Comparison of ENCODE assay signal across 23 mouse cellular contexts in genomic region chr6:55251596-55251995, GRCm38 (mm10). TPM values are rescaled to one million over a fixed set of nuclear protein-coding genes. Genes with fewer than 3 reads are reported as not detected.
A peak's percentile ranks its signal among the peaks of the same experiment; 100 is the strongest.
DNase-seq lines count a peak whose midpoint lies in the region; ATAC-seq and TF ChIP-seq lines count a peak whose summit lies in the region.
"Had no signal": no experiment of that assay in that cellular context is flagged by ENCODE, and none has a peak within 500 bp of the region (broad histone marks: within the 10 kb centered on the region; RNA-seq: fewer than 3 reads in every experiment).

No protein-coding gene starts in this region.

- H3K9me3 ChIP-seq in embryonic facial prominence, embryonic 13.5 days = no peaks in the 10 kb centered on the region
- H3K9me3 ChIP-seq in embryonic facial prominence, embryonic 10.5 days = 0 out of 2 replicates have a peak, but pooled peaks cover 2% of the 10 kb centered on the region
- no peaks in the 10 kb centered on the region for H3K9me3 ChIP-seq in heart, embryonic 10.5 days
- no peaks in the 10 kb centered on the region for H3K9me3 ChIP-seq in lung, postnatal 0 days (ENCODE audit: low read length)
- H3K9me3 ChIP-seq: embryonic facial prominence, embryonic 12.5 days; forebrain, embryonic 10.5 days; forebrain, embryonic 13.5 days; heart, embryonic 15.5 days; hindbrain, embryonic 12.5 days; hindbrain, embryonic 15.5 days had no signal

- peaks cover 21% of the 10 kb centered on the region for H3K4me1 ChIP-seq in embryonic facial prominence, embryonic 13.5 days
- H3K4me1 ChIP-seq in embryonic facial prominence, embryonic 10.5 days = peaks cover 7% of the 10 kb centered on the region; the same call in 1 of the 2 replicates
- peaks cover 3% of the 10 kb centered on the region; the same call in 1 of the 2 replicates for H3K4me1 ChIP-seq in heart, embryonic 10.5 days
- H3K4me1 ChIP-seq in lung, postnatal 0 days (ENCODE audit: insufficient read depth, low read depth, low read length) = peaks cover 13% of the 10 kb centered on the region; the same call in 1 of the 2 replicates
- H3K4me1 ChIP-seq: forebrain, embryonic 13.5 days; heart, embryonic 12.5 days; heart, embryonic 15.5 days; hindbrain, embryonic 12.5 days; hindbrain, embryonic 15.5 days had no signal

- WGBS in embryonic facial prominence, embryonic 13.5 days = 68% methylated on average over 7 of the region's 7 CpGs
- 84% methylated on average over 7 of the region's 7 CpGs for WGBS in embryonic facial prominence, embryonic 10.5 days
- WGBS in heart, embryonic 10.5 days = 68% methylated on average over 7 of the region's 7 CpGs
- 65% methylated on average over 7 of the region's 7 CpGs for WGBS in lung, postnatal 0 days

- H3K4me2 ChIP-seq in embryonic facial prominence, embryonic 13.5 days = no peak overlapping the region
- no peak overlapping the region for H3K4me2 ChIP-seq in lung, postnatal 0 days (replicated peaks; ENCODE audit: low read depth, low read length)
- H3K4me2 ChIP-seq: embryonic facial prominence, embryonic 12.5 days; forebrain, embryonic 13.5 days; heart, embryonic 12.5 days; heart, embryonic 15.5 days; hindbrain, embryonic 12.5 days; hindbrain, embryonic 15.5 days had no signal

- TF ChIP-seq CTCF in lung, postnatal 0 days (IDR thresholded peaks at IDR 0.05) = no peak

- H3K4me3 ChIP-seq in embryonic facial prominence, embryonic 13.5 days = no peak overlapping the region
- H3K4me3 ChIP-seq in embryonic facial prominence, embryonic 10.5 days = no peak overlapping the region
- H3K4me3 ChIP-seq in heart, embryonic 10.5 days = no peak overlapping the region
- no peak overlapping the region for H3K4me3 ChIP-seq in lung, postnatal 0 days (ENCODE audit: low read depth, low read length)
- H3K4me3 ChIP-seq: embryonic facial prominence, embryonic 12.5 days; forebrain, embryonic 10.5 days; forebrain, embryonic 13.5 days; heart, embryonic 12.5 days; heart, embryonic 15.5 days; hindbrain, embryonic 12.5 days; hindbrain, embryonic 15.5 days had no signal

- peak overlapping the region; percentile 2; the same call in 1 of the 2 replicates for H3K27ac ChIP-seq in embryonic facial prominence, embryonic 13.5 days
- H3K27ac ChIP-seq in embryonic facial prominence, embryonic 10.5 days (replicated peaks) = no peak overlapping the region
- H3K27ac ChIP-seq in heart, embryonic 10.5 days = peak overlapping the region; percentile 29; the same call in 1 of the 2 replicates
- peak overlapping the region; percentile 27; the same call in 1 of the 2 replicates for H3K27ac ChIP-seq in lung, postnatal 0 days (ENCODE audit: low read length)
- H3K27ac ChIP-seq: embryonic facial prominence, embryonic 12.5 days; forebrain, embryonic 10.5 days; forebrain, embryonic 13.5 days; heart, embryonic 15.5 days; hindbrain, embryonic 12.5 days; hindbrain, embryonic 15.5 days had no signal

- no peak overlapping the region for H3K9ac ChIP-seq in embryonic facial prominence, embryonic 13.5 days
- H3K9ac ChIP-seq in lung, postnatal 0 days (replicated peaks; ENCODE audit: low read depth) = no peak overlapping the region
- H3K9ac ChIP-seq: embryonic facial prominence, embryonic 12.5 days; forebrain, embryonic 13.5 days; heart, embryonic 12.5 days; heart, embryonic 15.5 days; hindbrain, embryonic 12.5 days; hindbrain, embryonic 15.5 days had no signal

- no peak for TF ChIP-seq EP300 in lung, postnatal 0 days (IDR thresholded peaks at IDR 0.05)

- H3K27me3 ChIP-seq in embryonic facial prominence, embryonic 13.5 days = no peaks in the 10 kb centered on the region
- H3K27me3 ChIP-seq in embryonic facial prominence, embryonic 10.5 days (replicated peaks; ENCODE audit: low read depth, poor library complexity, severe bottlenecking) = no peaks in the 10 kb centered on the region
- H3K27me3 ChIP-seq in heart, embryonic 10.5 days (ENCODE audit: insufficient read depth, poor library complexity, severe bottlenecking) = no peaks in the 10 kb centered on the region
- H3K27me3 ChIP-seq in lung, postnatal 0 days (replicated peaks; ENCODE audit: insufficient read depth, low read length) = no peaks in the 10 kb centered on the region
- H3K27me3 ChIP-seq: embryonic facial prominence, embryonic 12.5 days; forebrain, embryonic 13.5 days; heart, embryonic 12.5 days; heart, embryonic 15.5 days; hindbrain, embryonic 12.5 days; hindbrain, embryonic 15.5 days had no signal

- ATAC-seq in embryonic facial prominence, embryonic 13.5 days (ENCODE audit: insufficient number of reproducible peaks, insufficient read depth, low FRiP score, low TSS enrichment, low read depth) = no peak
- ATAC-seq in lung, postnatal 0 days = no peak
- ATAC-seq: activated CD4-positive, CD25-positive, alpha-beta regulatory T cell, adult 4 months; forebrain, embryonic 13.5 days; forebrain, embryonic 16.5 days had no signal

- DNase-seq in embryonic facial prominence, embryonic 10.5 days (ENCODE audit: low spot score) = no peak
- DNase-seq in heart, embryonic 10.5 days (ENCODE audit: low spot score) = no peak
- DNase-seq in heart, postnatal 36 days = no peak
- DNase-seq in lung, postnatal 0 days (ENCODE audit: low spot score) = no peak
- DNase-seq in lung, postnatal 10 days = no peak
- DNase-seq in cerebellum, adult 11-12 months = no peak
- DNase-seq: adrenal gland, adult 8-10 months; adrenal gland, postnatal 25 days; cerebellum, adult 18-20 months; cerebellum, adult 9-10 months; cerebellum, postnatal 14 days; gastrocnemius, postnatal 14 days; heart, postnatal 10 days had no signal

- intact Hi-C loops in heart, postnatal 36 days (cut with DNase I) = no loop called here

- peaks cover 14% of the 10 kb centered on the region; the same call in 1 of the 2 replicates for H3K36me3 ChIP-seq in embryonic facial prominence, embryonic 13.5 days
- peaks cover 30% of the 10 kb centered on the region for H3K36me3 ChIP-seq in embryonic facial prominence, embryonic 10.5 days (replicated peaks)
- H3K36me3 ChIP-seq in heart, embryonic 10.5 days = no peaks in the 10 kb centered on the region
- H3K36me3 ChIP-seq in lung, postnatal 0 days (ENCODE audit: insufficient read depth, low read length) = no peaks in the 10 kb centered on the region
- H3K36me3 ChIP-seq: heart, embryonic 15.5 days; hindbrain, embryonic 12.5 days; hindbrain, embryonic 15.5 days had no signal

RNA-seq across cellular contexts. Expression of gene Mindy4, which starts 48.4 kb away (rescaled TPM):
- polyA plus RNA-seq in embryonic facial prominence, embryonic 13.5 days (2015; fragmentation: Nextera tagmentation; extraction: Ambion mirVana) = 19.2 and 21.2 TPM in 2 replicates
- 18.7 and 24.0 TPM in 2 replicates for polyA plus RNA-seq in embryonic facial prominence, embryonic 10.5 days (2016; fragmentation: Nextera tagmentation; extraction: Ambion mirVana)
- 7.7 and 9.7 TPM in 2 replicates for polyA plus RNA-seq in heart, embryonic 10.5 days (2016; fragmentation: Nextera tagmentation; extraction: Ambion mirVana)
- total RNA-seq in heart, postnatal 36 days (2021) = 1 to 10 TPM; 5.5 to 5.9 TPM
- polyA plus RNA-seq in lung, postnatal 0 days (2015; fragmentation: Nextera tagmentation; extraction: Ambion mirVana) = 14.4 and 15.5 TPM in 2 replicates
